Mouse (Mus musculus): ENCODE data around the gene Trio.

The Trio gene

DNA sequence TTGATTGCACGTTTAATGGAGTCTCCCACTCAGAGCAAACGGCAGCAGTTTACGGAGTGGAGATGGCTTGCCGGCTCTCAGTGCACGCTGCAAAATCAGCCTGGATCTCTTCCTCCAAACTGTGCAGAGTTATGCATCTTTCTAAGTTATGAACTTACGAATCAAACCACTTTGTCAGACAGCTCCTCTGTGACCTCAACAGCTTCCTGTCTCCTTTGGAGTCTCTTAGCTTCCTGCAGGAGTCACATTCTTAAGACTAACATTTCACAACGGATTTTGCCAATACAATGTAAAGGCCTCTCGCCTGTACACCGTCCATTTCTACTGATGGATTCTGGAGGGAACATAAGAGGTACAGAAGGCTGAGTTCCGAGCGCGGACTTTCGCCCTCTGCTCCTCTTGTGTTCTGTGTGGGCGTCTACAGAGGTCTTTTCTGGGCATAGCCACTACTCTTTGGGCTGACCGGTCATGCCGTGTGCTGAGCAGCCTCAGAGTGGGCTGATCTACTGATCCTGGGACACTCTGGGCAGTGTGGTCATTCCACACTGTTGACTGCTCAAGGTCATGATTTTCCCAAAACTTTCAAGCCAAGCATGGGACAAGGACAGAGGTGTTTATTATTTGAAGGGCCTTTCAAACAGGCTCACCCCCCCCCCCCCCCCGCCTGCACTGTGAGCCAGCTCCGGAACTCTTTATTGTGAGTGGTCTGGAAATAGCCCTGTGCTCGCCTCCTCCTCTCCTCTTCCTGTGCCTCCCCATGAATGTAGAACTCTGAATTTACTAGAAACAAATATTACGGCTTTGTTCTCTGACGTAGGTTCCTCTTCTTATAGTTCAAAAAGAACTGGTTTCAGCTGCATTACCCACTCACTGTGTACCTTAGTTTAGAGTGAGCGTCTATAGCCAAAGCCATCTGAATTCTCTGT, 229.4 kb downstream of the Trio start:
- DNase-seq (ENCODE audit: low spot score), result peak; percentile 58

DNA sequence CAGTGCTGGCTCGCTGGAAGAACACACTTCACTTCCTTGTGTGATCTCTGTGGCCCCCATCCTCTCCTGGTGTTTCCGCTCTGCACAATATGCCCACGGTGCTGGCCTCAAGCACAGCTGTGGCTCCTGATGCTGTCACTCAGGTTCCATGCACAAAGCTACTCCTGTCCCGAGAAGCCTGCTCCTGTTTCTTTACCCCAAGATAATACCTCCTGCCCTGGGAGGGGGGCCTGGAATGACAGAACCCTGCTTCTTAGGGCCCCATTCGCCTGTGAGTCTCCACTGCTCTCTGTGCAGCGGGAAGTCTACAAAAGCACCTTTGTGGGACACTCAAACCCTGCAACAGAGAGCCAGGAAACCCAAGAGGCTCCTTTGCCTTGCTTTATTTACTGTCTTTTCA, 232.4 kb downstream of the Trio start:
- DNase-seq (ENCODE audit: low spot score), result no peak

DNA sequence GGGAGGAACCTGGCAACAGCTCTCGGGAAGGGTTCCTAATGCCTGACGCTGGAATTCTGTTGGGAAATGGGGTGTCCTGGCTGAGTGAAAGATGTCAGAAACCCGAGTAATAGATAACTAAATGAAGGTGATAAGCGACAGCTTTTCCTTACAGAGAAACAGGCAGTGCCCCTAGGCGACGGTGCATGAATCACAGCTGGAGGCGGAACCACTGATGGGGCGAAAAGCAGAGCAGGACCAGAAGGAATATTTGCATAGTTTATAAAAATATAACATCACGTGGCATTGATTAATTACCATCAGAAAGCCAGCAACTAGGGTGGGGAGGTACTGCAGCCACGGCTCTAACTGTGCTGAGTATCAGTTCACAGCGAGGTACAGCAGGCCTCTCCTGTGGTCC, 233.2 kb downstream of the Trio start:
- no peak for DNase-seq (ENCODE audit: low spot score)

DNA sequence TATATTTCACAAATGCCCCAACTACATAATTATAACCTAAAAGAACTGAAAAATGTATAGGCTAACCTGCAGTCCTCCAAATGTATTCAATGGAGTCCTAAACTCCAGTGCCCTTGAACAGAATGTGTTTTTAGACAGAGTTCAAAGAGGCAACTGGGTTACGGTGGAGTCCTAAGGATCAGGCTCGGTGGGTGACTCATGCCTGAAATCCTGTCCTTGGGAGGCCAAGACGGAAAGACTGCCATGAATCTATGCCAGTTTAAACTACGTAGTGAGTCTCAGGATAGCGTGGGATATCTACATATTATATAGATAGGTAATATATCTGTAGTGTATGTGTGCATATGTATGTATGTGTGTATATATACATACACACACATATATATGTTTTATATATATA, 234.5 kb downstream of the Trio start:
- no peak for DNase-seq (ENCODE audit: low spot score)

DNA sequence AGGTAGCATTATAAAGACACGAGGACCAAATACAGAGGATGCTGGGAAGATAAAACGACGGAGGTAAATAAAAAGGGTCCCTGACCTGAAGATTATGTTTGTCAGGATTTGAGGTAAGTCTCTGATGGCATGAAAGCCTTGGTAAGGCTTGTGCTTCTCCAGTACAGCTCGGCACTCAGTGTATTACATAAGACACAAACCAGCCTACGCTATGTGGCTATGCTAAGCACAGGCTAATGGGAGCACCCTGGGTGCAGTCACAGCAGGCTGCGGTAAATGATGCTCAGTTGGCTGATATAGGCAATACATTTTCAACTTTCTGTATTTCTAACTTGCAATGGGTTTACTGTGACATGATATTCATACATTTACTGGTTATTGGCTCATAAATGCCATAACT, 234.9 kb downstream of the Trio start:
- no peak for DNase-seq (ENCODE audit: low spot score)

DNA sequence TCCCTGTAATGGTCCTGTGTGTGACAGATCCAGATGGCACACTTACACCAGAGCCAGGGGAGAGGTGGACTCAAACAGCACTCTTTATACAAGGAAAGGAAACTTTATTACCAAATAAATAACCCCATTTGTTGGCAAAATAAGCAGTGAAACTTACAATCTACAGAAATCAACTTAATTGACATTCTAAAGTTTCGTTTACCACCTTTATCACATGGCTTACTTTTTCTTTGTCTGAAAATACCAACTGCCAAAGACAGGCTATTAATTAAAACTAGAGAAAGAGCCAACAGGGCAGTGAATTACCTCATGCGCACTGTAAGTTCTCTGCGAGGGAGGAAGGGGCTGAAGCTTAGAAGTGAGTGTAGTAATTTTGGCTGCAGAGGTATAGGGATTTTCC, 236.3 kb downstream of the Trio start:
- DNase-seq (ENCODE audit: low spot score), result no peak

DNA sequence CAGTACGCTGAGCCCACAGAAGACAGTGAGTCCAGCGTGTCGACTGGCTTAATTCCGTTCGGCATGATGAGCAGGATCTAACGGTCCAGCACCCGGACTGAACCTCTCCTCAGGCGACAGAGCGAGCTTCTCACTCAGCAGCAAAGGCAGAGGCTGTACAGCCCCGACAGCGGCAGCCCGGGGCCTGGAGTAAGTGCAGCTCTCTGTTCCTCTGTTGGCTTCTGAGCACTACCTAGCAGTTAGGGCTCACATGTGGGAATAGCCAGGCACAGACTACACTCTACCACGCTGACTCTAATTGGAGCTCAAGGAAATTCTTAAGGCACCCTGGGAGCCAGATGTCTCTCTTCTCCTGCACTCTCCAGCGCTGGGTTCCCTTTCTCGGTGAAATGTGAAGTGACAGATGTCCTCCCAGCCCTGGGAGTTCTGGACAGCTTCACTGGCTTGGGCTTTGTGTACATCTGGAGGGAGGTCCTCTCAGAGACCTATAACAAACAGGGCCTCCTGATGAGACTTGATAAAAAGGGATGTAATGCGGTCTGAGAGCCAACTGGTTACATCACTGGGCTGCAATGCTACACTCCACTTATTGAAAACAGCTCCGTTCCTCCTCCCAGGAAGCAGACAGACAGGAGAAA, 237.4 kb downstream of the Trio start:
- no peak for DNase-seq (ENCODE audit: low spot score)

DNA sequence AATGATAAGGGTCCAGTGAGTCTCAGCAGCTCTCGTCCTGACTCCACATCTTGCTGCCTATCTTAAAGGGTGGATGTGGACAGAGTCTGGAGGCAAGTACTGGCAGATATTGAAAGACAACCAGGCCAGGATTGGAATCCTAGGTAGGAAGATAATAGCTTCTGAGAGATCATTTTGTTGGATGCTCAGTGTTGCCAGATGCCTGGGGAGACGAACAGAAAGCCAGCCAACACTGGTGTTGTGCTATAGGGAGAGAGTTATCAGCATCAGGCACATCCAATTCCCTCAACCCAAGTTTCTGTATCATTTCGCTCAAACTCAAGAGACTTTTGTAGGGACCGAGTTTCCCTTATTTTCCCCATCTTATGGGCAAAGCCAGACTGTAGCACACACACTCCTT, 238.5 kb downstream of the Trio start:
- DNase-seq (ENCODE audit: low spot score), result no peak

DNA sequence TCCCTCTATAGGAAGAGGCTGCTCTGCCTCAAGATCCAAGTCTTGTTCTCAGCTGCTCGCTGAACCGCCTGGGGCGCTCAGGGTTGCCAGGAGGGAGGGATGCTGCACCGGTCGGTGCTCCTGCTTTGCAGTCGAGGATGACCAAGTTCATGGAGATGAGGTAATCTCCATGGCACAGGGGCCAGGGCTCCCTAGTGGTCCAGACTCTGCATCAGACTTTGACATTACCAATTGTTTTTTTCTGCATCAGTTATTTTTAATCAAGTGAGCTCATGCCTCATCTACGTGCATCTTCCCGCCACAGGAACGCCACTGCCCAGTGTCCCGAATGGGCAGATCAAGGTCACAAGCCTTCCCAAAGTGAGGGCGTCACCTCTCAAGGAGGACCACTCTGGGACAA, 239.2 kb downstream of the Trio start:
- no peak for DNase-seq (ENCODE audit: low spot score)

DNA sequence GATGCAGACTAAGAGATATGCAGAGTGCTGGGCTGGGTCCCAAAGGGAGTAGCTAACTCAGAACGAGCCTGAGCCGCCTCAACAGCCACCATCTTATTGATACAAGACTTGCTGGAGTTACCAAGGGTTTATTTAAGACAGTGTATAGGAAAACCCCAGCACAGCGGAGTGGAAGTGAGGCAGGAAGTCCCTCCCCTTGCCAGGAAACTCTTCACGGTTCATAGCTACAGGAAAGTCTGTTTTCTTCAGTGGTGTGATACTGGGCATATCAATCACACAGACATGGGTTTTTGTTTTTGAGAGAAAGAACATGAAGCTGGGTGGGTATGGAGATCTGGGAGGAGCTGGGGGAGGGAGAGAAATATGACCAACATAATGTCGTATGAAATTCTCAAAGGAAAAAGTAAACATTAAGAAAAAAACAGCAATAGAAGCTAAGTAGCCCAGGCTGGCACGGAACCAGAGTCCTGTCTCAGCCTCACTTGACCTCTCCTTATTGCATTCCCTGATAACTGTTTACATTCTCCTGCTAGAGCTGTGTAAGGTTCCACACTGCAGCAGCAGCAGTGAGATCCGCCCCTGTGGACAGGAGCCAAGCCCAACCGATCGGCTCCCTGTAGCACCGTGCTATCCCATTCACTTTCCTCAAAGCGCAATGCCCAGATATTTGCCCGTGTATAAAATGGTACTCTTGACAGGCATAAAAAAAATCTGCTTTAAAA, 240.2 kb downstream of the Trio start:
- peak; percentile 75 for DNase-seq (ENCODE audit: low spot score)

DNA sequence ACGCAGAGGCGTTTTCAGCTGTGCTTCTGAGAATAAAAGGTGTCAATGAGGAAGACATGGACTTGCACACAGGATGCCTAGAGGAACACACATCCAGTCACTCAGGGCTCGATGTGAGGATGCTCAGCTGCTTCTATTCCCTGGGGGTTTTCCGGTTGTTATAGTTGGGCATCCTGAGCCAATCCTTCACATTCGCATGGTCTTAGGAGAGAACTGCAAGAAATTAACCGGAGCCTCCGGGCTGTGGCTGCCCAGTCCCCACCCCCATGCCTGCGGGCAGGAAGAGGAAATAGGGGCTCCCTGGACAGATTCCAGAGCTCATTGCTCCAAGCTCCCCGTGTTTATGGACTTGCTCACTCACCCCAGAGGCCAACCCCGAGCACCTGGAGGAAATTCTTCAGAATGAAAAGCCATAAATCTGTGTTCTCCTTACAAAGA, 241.5 kb downstream of the Trio start:
- peak; percentile 31 for DNase-seq (ENCODE audit: low spot score)

DNA sequence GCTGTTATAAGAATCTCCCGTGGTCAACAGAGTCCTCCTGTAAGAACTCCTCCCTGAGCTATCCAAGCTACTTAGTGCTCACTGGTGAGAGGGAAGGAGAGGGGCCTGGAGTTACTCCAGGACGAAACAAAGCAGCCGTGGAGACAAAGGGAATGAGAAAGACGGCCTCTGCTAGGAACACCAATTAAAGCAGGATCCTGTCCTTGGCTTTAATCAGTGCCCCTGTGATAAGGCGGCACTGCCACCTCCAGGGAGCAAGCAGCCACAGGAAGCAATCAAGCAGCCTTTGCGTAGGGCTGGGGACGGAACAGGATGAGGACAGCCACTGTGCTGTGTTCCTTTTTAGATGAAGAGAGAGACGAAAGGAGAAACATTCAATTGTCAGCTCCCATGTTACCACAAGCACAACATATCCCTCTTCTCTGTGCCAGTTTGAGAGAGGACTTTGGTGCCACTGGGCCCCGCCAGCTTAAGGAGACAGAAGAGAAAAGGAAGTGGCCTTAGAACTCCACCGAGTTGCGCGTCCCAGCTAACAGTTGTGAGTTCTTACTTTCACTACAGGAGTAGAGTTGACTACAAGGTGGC, 242.0 kb downstream of the Trio start:
- DNase-seq (ENCODE audit: low spot score), result peak; percentile 68

DNA sequence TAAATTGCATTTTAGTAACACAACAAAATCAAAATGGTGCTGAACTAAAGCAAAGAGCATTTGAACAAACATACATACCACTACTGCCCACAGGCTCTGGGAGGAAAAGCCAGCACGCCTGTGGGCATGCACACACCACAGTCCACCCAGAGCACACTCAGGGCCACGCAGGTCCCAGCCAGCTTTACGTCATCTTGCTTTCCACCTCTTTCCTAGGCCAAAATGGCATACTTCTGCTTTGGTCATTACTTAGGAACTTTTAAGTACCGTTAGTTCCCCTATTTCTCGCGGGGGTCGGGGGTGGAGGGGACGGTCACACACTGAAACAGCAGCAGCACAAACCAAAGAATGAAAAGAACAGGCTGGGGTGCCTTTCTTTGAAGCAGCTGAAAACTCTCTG, 242.6 kb downstream of the Trio start:
- DNase-seq (ENCODE audit: low spot score), result no peak

DNA sequence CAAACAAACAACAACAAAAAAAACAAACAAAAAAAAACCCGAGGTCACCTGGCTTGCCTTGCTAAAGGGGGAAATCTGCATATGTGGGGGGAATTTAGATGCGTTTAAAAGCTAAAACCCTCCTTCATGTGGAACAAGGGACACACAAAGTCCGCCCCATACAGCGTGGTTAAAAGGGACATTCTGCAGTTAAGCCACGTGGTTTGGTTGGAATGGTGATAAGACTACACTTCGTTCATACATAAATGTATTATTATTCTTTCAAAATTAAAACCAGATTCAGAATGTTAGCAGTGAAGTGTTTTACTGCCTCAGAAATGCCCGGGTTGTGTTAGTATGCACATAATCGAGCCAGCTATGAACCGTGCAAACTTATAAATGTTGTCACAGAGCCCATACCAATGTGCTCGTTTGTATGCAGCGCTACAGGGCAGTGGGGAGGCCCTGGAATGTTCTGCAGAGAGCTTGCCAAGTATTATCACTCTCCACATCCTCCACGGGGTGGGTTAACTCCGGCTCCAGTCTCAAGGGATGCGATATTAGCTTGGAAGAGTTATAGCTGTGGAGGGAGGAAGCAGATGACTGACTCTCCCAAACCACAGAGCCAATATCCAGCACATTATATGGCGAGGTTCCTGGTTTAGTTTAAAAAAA, 243.1 kb downstream of the Trio start:
- DNase-seq (ENCODE audit: low spot score), result no peak

DNA sequence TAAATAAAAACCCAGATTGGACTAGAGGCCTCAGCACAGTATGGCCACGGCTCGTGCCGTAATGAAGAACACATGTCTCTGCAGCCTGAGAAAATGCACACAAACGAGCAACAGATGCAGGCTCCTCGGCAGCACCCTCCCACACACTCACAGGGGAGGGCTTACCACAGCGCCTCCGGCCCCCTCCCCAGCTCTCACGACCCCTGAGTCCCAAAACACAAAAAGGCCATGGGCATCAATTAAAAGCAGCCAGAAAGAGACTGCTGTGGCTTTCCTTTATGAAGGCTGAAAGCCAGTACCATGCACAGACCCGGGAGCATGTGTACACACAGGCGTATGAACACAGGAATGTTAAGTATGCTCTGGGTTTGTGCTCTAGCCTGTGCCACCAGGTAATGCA, 245.8 kb downstream of the Trio start:
- no peak for DNase-seq (ENCODE audit: low spot score)

DNA sequence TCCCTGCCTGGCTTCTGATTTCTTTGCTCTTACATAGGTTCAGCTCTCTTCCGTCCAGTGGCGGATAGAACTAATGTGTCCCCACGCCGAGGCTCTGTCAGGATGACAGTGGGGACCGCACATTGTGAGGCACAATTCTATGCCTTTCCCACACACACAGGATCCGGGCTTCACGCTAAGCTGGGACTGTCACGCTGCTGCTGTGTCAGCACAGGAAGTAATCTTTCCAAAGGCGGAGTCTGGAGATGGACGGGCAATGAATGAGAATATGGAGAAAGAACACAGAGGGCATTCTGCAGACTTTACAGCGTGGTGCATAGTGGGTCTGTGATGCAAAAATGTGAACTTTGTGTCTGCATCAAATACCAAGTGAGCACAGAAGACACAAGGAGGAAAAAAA, 246.2 kb downstream of the Trio start:
- DNase-seq (ENCODE audit: low spot score), result no peak

DNA sequence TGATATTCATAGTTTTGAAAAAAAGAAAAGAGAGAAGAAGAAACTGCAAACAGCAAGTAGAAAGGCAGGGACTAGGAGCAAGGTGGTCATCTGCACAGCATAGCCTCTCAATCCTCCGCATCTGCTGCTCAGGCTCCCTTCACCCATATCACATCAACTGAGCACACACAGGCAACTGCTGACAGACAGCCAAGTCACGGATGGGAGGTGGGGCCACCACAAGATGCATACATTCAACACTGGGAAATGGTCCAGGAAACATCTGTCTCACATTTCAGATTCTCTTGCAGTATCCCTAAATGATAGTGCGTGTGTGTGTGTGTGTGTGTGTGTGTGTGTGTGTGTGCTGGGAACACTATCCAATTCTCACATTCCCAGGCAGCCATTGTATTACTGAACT, 247.4 kb downstream of the Trio start:
- DNase-seq (ENCODE audit: low spot score), result no peak

DNA sequence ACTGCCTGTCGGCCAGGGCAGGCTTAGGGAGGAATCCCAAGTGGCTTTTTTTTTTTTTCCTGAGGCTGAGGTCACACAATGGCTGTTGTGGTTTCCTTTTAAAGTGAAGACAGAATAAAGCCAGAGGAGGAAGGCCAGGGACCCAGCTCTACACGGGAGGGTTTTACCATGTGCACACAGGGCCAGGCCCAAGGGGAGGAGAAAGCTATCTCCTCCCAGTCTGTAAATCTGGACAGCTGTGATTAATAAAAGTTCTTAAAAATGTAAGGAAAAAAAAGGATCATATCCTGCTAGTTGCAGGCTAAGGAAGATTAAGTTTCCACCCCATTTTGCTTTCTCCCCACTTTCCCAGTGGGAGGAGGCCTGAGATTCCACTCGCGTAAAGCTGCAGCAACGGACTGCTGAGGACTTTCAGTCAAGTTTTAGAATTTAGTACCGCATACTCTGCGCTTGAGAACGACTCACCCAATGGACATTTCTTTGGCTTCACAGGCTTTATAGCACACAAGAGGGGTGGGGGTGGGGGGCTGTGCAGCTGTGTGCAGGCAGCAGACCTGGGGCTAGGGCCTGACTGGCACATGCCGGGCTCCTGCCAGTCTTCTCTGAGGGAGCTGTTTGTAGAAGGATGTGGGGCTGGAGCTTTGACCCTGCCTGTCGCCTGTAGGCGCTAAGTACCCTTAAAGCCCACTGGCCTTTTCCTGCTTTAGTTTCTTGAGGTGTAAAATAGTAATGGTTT, 248.0 kb downstream of the Trio start:
- DNase-seq (ENCODE audit: low spot score), result no peak

DNA sequence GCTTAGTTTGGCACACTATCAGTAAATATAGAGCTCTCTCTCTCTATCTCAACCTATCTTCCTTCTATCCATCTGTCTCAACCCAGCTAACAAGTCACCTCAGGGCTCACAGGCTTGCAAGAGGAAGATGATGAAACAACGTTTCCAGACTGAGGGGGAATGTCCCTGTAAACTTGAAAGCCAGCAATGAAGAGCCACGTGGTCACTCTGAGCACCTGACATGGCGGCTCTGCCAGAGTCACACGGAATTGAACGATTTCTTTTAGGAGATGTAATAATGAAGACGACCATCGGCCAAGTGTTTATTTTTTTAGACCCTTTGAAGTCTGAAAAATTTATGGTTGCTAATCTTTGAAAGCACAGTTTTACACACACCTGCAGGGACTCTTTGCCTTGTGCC, 251.2 kb downstream of the Trio start:
- DNase-seq (ENCODE audit: low spot score), result no peak

DNA sequence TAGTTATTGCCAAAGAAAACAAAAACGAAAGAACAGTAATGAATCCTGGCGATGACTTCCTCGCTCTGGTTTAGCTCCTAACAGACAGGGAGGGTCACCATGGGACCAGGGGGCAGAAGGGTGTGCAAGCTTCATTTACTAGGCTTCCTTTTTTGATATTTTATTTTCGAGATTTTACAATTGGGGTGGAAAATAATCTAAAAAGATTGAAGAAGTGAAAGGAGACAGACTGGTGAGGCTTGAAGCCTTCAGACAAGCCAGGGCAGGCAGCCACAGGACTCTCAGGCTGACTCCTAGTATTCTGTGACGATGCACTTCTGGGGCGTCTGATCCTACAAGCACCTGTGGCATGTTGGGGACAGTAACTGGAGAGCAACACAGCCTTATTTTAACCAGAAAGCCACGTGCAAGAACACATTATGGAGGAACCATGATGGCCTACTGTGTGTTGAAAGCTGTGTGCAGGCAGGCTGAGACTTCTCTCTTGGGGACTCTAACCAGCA, 253.5 kb downstream of the Trio start:
- DNase-seq (ENCODE audit: low spot score), result no peak

DNA sequence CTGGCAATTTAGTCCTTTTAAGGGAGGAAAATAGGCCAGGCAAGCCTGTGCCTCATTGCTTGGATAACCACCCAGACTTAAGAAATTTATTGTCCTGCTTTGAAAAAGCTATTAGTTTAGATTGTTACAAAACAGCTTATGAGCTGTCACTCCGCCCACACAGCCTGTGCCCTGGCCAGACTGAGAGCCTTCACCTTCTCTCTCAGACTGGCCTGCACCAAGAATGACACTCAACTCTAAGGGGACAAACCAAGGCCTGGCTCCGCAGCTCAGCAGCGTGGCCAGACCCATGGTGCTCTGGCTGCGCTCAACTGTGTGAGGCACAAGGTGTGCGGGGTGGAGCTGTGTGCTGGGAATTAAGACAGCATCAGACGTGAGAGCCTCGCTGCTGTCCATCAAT, 254.1 kb downstream of the Trio start:
- no peak for DNase-seq (ENCODE audit: low spot score)
